Mouse (Mus musculus): ENCODE measurements around the gene Cacna1g. TPM values are rescaled to one million over a fixed set of nuclear protein-coding genes. Genes with fewer than 3 reads are reported as not detected.
A peak's percentile ranks its signal among the peaks of the same experiment; 100 is the strongest.

Gene Cacna1g
- total RNA-seq (2014; rRNA removed) (94.6 and 131 TPM in 2 replicates), polyA plus RNA-seq (2015; fragmentation: Nextera tagmentation; extraction: Ambion mirVana) (13.0 and 13.2 TPM in 2 replicates)

GRCm38 (mm10) chr11:94473707-94474543 lies at the start of gene Cacna1g:
Gene Cacna1g (minus strand): TSS chr11:94474198.
- Histone ChIP-seq H3K9ac (replicated peaks; ENCODE audit: low read length, poor library complexity, severe bottlenecking) (peak within 1 kb of the TSS; percentile 86), H3K36me3 (ENCODE audit: insufficient read depth, low read length) (no peaks in the 10 kb centered on the region), H3K27me3 (ENCODE audit: insufficient read depth, low read length) (0 out of 2 replicates have a peak, but pooled peaks cover 5% of the 10 kb centered on the region), H3K4me3 (ENCODE audit: low read depth, low read length) (peak within 1 kb of the TSS; percentile 96), H3K4me1 (ENCODE audit: insufficient read depth, low read length) (peaks cover 24% of the 10 kb centered on the region), H3K9me3 (ENCODE audit: low read length) (no peaks in the 10 kb centered on the region), H3K27ac (ENCODE audit: low read depth, low read length) (peak within 1 kb of the TSS; percentile 67), H3K4me2 (ENCODE audit: low read depth, low read length, poor library complexity, severe bottlenecking) (peak within 1 kb of the TSS; percentile 87)
- TF ChIP-seq CTCF (IDR thresholded peaks at IDR 0.05), result no peak
- ATAC-seq (ENCODE audit: low FRiP score) (peak; percentile 87), DNase-seq (ENCODE audit: low spot score) (peak; percentile 94)
- 2% methylated on average over 43 of the region's 71 CpGs for WGBS

GRCm38 (mm10) chr11:94521219-94521843 lies 47.3 kb upstream of the Cacna1g start, which contains the start of gene Mycbpap:
Gene Mycbpap (minus strand): TSS chr11:94521742.
- H3K27ac ChIP-seq (ENCODE audit: low read depth, low read length), result no peak within 1 kb of the TSS
- no peaks in the 10 kb centered on the region for H3K36me3 ChIP-seq (ENCODE audit: insufficient read depth, low read length)
- ATAC-seq (ENCODE audit: low FRiP score) (peak; percentile 68; the same call in 1 of the 2 replicates), DNase-seq (ENCODE audit: low spot score) (peak; percentile 67)
- H3K4me3 ChIP-seq (ENCODE audit: low read depth, low read length), result peak within 1 kb of the TSS; percentile 39
- H3K27me3 ChIP-seq (ENCODE audit: insufficient read depth, low read length), result no peaks in the 10 kb centered on the region
- peak; percentile 47 for TF ChIP-seq CTCF (IDR thresholded peaks at IDR 0.05)
- H3K9ac ChIP-seq (replicated peaks; ENCODE audit: low read length, poor library complexity, severe bottlenecking), result peak within 1 kb of the TSS; percentile 20; the same call in 1 of the 2 replicates
- 2% methylated on average over 42 of the region's 42 CpGs for WGBS
- H3K9me3 ChIP-seq (ENCODE audit: low read length), result no peaks in the 10 kb centered on the region
- H3K4me2 ChIP-seq (ENCODE audit: low read depth, low read length, poor library complexity, severe bottlenecking), result peak within 1 kb of the TSS; percentile 60
- H3K4me1 ChIP-seq (ENCODE audit: insufficient read depth, low read length), result 0 out of 2 replicates have a peak, but pooled peaks cover 4% of the 10 kb centered on the region

GRCm38 (mm10) chr11:94513452-94513851 lies 39.5 kb upstream of the Cacna1g start:
- 65% methylated on average over 9 of the region's 9 CpGs for WGBS
- ATAC-seq (ENCODE audit: low FRiP score), result no peak
- Histone ChIP-seq H3K9ac (replicated peaks; ENCODE audit: low read length, poor library complexity, severe bottlenecking) (no peak overlapping the region), H3K4me2 (ENCODE audit: low read depth, low read length, poor library complexity, severe bottlenecking) (no peak overlapping the region), H3K4me3 (ENCODE audit: low read depth, low read length) (no peak overlapping the region), H3K4me1 (ENCODE audit: insufficient read depth, low read length) (no peaks in the 10 kb centered on the region), H3K36me3 (ENCODE audit: insufficient read depth, low read length) (no peaks in the 10 kb centered on the region; the same call in 1 of the 2 replicates), H3K27ac (ENCODE audit: low read depth, low read length) (no peak overlapping the region), H3K27me3 (ENCODE audit: insufficient read depth, low read length) (no peaks in the 10 kb centered on the region), H3K9me3 (ENCODE audit: low read length) (no peaks in the 10 kb centered on the region)
- DNase-seq (ENCODE audit: low spot score), result no peak
- TF ChIP-seq CTCF (IDR thresholded peaks at IDR 0.05), result no peak

GRCm38 (mm10) chr11:94508976-94509375 lies 35.0 kb upstream of the Cacna1g start:
- Histone ChIP-seq H3K9me3 (ENCODE audit: low read length) (no peaks in the 10 kb centered on the region), H3K4me1 (ENCODE audit: insufficient read depth, low read length) (no peaks in the 10 kb centered on the region), H3K4me3 (ENCODE audit: low read depth, low read length) (no peak overlapping the region), H3K9ac (replicated peaks; ENCODE audit: low read length, poor library complexity, severe bottlenecking) (no peak overlapping the region), H3K4me2 (ENCODE audit: low read depth, low read length, poor library complexity, severe bottlenecking) (no peak overlapping the region), H3K36me3 (ENCODE audit: insufficient read depth, low read length) (no peaks in the 10 kb centered on the region; the same call in 1 of the 2 replicates), H3K27ac (ENCODE audit: low read depth, low read length) (no peak overlapping the region), H3K27me3 (ENCODE audit: insufficient read depth, low read length) (no peaks in the 10 kb centered on the region)
- TF ChIP-seq CTCF (IDR thresholded peaks at IDR 0.05), result no peak
- WGBS, result 95% methylated on average over 10 of the region's 10 CpGs
- DNase-seq (ENCODE audit: low spot score) (no peak), ATAC-seq (ENCODE audit: low FRiP score) (no peak)

- H3K4me3 ChIP-seq (ENCODE audit: low read depth, low read length), result no peak overlapping the region
- H3K9ac ChIP-seq (replicated peaks; ENCODE audit: low read length, poor library complexity, severe bottlenecking), result no peak overlapping the region
- no peaks in the 10 kb centered on the region for H3K9me3 ChIP-seq (ENCODE audit: low read length)
- no peak for DNase-seq (ENCODE audit: low spot score)
- 91% methylated on average over 8 of the region's 8 CpGs for WGBS
- ATAC-seq (ENCODE audit: low FRiP score), result no peak
- no peak for TF ChIP-seq CTCF (IDR thresholded peaks at IDR 0.05)
- no peaks in the 10 kb centered on the region for H3K36me3 ChIP-seq (ENCODE audit: insufficient read depth, low read length)
- peaks cover 14% of the 10 kb centered on the region for H3K4me1 ChIP-seq (ENCODE audit: insufficient read depth, low read length)
- H3K4me2 ChIP-seq (ENCODE audit: low read depth, low read length, poor library complexity, severe bottlenecking), result no peak overlapping the region
- H3K27ac ChIP-seq (ENCODE audit: low read depth, low read length), result no peak overlapping the region
- H3K27me3 ChIP-seq (ENCODE audit: insufficient read depth, low read length), result peaks cover 4% of the 10 kb centered on the region; the same call in 1 of the 2 replicates
These were observed 27.5 kb upstream of the Cacna1g start for GRCm38 (mm10) chr11:94501482-94501881.

Data from midbrain, postnatal 0 days (tissue).